Mouse (Mus musculus): Measurements from ENCODE around the gene Ptpn18.
A peak's percentile ranks its signal among the peaks of the same experiment; 100 is the strongest.
"Not testable (repeated sequence)": the region's sequence is repeated elsewhere in the genome, so short reads cannot be mapped to it uniquely, and the experiment has no call there.

Gene Ptpn18

GRCm38 (mm10) chr1:34481920-34482669 is 22.5 kb downstream of the Ptpn18 start:
- no peak for DNase-seq (ENCODE audit: low read depth, low spot score)
- no peaks in the 10 kb centered on the region for H3K27me3 ChIP-seq (ENCODE audit: control insufficient read depth, insufficient read depth, low read length, poor library complexity, severe bottlenecking)
- H3K36me3 ChIP-seq (ENCODE audit: control insufficient read depth, insufficient read depth, low read length, poor library complexity, severe bottlenecking): no peaks in the 10 kb centered on the region

- Histone ChIP-seq H3K36me3 (ENCODE audit: control insufficient read depth, insufficient read depth, low read length, poor library complexity, severe bottlenecking) (no peaks in the 10 kb centered on the region), H3K27me3 (ENCODE audit: control insufficient read depth, insufficient read depth, low read length, poor library complexity, severe bottlenecking) (no peaks in the 10 kb centered on the region)
- DNase-seq (ENCODE audit: low read depth, low spot score): peak; percentile 64
Observed at GRCm38 (mm10) chr1:34484470-34484869, 24.9 kb downstream of the Ptpn18 start.

DNA sequence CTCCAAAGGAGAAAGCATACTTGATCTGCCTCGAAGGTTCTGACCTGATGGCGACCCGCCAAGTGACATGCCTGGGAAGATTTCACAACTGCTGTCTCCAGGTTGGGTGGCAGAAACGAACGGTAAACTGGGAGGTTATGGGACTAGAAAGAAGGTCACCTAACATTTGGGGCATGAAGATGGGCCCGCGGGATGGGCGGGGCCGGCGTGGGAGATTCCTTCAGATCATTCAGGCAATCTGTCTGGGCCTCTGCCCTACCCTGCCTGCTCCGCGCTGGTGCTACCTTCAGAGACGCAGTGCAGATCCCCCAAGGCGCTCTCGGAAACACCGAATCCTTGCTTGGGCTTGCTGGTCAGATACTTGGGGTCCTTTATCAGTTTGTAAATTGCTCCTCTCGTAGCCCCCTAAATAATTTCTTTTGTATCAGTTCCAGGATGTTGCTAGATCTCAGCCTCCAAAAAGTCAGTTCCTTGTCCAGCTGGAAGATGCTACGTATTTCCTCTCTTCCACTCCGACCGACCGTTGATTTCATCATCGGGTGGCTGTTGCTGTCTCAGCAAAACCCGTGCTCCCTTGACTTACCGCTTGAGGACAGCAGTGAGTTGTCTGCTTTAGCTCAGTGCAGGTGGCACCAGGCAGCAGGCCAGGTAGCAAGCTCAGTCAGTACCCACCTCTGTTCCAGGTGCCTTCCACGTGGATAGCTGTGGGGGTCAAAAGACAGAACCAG is 26.1 kb downstream of the Ptpn18 start:
- H3K36me3 ChIP-seq (ENCODE audit: control insufficient read depth, insufficient read depth, low read length, poor library complexity, severe bottlenecking): no peaks in the 10 kb centered on the region
- DNase-seq (ENCODE audit: low read depth, low spot score): peak; percentile 84
- no peaks in the 10 kb centered on the region for H3K27me3 ChIP-seq (ENCODE audit: control insufficient read depth, insufficient read depth, low read length, poor library complexity, severe bottlenecking)

- no peak for DNase-seq (ENCODE audit: low read depth, low spot score)
- H3K27me3 ChIP-seq (ENCODE audit: control insufficient read depth, insufficient read depth, low read length, poor library complexity, severe bottlenecking): no peaks in the 10 kb centered on the region
- no peaks in the 10 kb centered on the region for H3K36me3 ChIP-seq (ENCODE audit: control insufficient read depth, insufficient read depth, low read length, poor library complexity, severe bottlenecking)
Observed at GRCm38 (mm10) chr1:34487383-34487782, 27.8 kb downstream of the Ptpn18 start.

DNA sequence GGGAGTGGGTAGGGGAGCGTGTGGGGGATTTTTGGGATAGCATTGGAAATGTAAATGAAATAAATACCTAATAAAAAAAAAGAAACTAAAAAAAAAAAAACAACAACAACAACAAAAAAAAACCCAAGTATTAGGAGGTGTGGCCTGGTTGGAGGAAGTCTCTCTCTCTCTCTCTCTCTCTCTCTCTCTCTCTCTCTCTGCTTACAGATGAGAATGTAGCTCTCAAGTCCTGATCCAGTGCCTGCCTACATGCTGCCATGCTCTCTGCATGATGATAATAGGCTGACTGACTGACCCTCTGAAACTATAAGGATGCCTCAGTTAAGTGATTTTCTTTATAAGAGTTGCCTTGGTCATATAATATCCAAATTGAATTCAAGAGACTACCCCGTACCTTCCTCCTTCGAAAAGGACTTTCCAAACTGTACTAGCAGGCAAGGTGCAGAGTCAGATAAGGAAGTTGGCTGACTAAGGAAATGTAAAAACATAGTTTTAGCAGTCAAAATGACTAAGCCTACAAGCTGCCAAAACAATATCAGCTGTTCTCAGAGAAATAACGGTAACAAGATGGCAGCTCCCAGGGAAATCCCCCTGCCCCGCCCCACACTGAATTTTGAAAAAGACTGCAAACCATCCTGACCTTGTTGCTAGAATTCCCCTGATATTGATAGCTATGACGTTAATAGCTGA is 30.4 kb downstream of the Ptpn18 start:
- no peaks in the 10 kb centered on the region for H3K36me3 ChIP-seq (ENCODE audit: control insufficient read depth, insufficient read depth, low read length, poor library complexity, severe bottlenecking)
- no peak for DNase-seq (ENCODE audit: low read depth, low spot score)
- H3K27me3 ChIP-seq (ENCODE audit: control insufficient read depth, insufficient read depth, low read length, poor library complexity, severe bottlenecking): no peaks in the 10 kb centered on the region

DNA sequence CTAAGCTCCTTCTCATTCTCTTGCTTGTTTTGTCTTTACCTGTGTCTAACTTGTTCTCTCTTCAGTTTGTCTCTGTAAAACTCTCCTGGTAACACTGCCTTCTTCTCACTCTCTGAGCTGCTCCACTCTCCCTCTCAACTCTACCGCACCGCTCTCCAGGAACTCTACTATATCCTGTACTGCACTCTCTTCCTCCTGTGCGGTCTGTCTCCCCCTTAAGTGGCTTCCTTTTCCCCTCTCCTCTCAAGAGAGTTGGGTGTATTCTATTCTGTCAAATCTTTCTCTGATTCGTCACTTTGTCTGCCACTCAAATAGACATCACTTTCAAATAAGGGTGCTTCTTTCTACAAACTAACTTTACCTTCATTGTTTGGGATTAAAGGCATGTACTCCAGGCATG is 31.9 kb downstream of the Ptpn18 start:
- Histone ChIP-seq H3K27me3 (ENCODE audit: control insufficient read depth, insufficient read depth, low read length, poor library complexity, severe bottlenecking) (no peaks in the 10 kb centered on the region), H3K36me3 (ENCODE audit: control insufficient read depth, insufficient read depth, low read length, poor library complexity, severe bottlenecking) (no peaks in the 10 kb centered on the region)
- DNase-seq (ENCODE audit: low read depth, low spot score): no peak

DNA sequence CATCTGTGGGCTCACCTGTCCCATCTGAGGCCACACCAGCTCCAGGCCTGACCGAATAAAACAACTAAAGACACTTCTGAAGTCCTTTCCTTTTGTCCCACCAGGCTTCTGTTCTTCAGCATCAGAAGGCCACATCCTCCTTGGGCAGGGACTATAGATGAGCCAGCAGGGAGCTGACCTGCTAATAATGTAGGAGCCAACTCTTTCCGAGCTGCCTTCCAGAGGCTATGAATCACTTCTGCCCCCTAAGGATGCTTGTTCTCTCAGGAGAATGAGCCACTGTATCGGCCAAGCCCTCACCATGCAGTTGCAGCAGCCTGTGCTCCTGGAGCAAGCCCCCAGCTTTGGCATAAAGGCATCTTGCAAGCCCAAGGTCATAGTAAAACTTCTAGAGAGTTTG is 43.4 kb downstream of the Ptpn18 start:
- no peaks in the 10 kb centered on the region for H3K36me3 ChIP-seq (ENCODE audit: control insufficient read depth, insufficient read depth, low read length, poor library complexity, severe bottlenecking)
- no peak for DNase-seq (ENCODE audit: low read depth, low spot score)
- H3K27me3 ChIP-seq (ENCODE audit: control insufficient read depth, insufficient read depth, low read length, poor library complexity, severe bottlenecking): no peaks in the 10 kb centered on the region

DNA sequence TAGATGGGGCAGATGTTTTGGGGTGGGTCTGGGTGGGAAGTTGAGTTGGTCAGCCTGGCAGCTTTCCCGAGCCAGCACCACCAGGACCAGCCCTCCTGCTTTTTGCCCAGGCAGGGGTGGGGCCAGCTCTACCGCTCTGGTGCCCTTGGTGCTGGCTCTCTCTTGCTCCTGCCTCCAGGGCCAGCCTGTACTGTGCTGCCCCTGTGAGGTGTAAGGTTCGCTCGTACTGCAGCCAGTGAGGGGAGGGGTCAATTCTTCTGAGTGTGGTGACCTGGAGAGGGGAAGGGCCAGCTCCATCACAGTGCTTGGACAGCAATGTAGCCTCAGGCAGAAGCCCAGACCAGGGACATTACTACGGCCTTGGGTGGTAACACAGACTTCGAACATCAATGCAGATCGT is 45.7 kb downstream of the Ptpn18 start:
- no peaks in the 10 kb centered on the region for H3K27me3 ChIP-seq (ENCODE audit: control insufficient read depth, insufficient read depth, low read length, poor library complexity, severe bottlenecking)
- H3K36me3 ChIP-seq (ENCODE audit: control insufficient read depth, insufficient read depth, low read length, poor library complexity, severe bottlenecking): no peaks in the 10 kb centered on the region
- no peak for DNase-seq (ENCODE audit: low read depth, low spot score)

DNA sequence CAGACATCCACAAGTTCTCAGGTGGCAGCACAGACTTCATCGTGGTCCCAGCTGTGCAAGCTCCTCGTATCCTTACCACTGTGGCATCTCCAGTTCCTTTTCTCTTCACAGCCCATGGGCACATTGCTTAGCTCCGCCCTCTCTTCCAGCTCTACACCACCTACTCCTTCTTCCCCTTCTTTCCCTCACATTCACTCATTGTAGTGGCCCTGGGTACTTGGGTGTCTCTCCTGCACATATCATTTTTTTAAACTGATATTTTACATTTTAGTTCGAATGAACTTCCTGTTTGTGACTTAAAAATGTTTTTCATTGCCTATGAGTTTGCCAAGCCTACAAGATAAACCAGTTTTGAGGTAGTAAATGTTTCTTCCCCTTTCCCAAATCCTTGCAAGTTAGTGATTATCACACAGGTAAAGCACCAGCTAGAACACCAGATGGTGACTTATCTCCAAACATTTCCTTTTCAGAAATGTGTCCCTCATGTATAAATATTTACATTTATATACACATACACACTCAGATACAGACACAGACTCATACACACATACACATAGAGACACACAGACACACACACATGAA is 46.5 kb downstream of the Ptpn18 start:
- DNase-seq (ENCODE audit: low read depth, low spot score): no peak
- Histone ChIP-seq H3K27me3 (ENCODE audit: control insufficient read depth, insufficient read depth, low read length, poor library complexity, severe bottlenecking) (no peaks in the 10 kb centered on the region), H3K36me3 (ENCODE audit: control insufficient read depth, insufficient read depth, low read length, poor library complexity, severe bottlenecking) (no peaks in the 10 kb centered on the region)

DNA sequence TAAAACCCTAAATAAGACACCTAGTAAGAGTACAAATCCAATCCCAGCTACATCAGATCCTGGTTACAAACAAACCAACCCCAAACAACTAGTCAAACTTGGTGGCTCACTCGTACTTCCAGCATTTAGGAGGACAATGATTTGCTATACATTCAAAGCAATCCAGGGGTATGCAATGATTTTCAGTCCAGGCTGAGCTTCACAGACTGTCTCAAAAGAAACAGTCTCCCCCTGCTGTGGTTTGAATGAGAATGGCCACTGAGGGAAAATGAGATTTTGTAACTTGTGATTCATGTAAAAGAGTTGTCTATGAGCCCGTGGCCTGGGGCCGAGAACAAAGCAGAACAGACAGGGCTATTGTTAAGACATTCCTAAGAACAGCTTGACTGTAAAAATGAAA is 48.4 kb downstream of the Ptpn18 start:
- DNase-seq (ENCODE audit: low read depth, low spot score): no peak

DNA sequence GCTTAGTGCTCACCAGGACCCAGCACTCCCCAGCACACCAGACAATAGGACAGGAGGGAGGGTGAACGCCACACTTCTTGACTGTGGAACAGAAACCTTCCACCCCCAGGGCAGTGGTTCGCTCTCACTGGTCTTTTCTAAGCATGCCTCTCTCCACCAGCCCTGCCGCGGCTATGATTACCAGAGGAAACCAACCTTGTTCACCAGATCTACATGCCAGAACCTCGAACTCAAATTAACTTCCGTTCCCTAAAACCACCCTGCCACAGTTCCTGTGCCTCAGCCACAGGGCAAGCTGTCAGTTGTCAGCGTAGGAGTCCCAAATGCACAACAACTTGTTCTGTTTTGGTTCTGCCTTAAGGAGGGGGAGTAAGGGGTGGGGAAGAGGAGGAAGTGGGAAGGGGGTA is 51.0 kb downstream of the Ptpn18 start:
- peak; percentile 79 for DNase-seq (ENCODE audit: low read depth, low spot score)
- Histone ChIP-seq H3K27me3 (ENCODE audit: control insufficient read depth, insufficient read depth, low read length, poor library complexity, severe bottlenecking) (no peaks in the 10 kb centered on the region), H3K36me3 (ENCODE audit: control insufficient read depth, insufficient read depth, low read length, poor library complexity, severe bottlenecking) (no peaks in the 10 kb centered on the region)

More for the DNA sequence above, 48.4 kb downstream of the Ptpn18 start:
- H3K36me3 ChIP-seq (ENCODE audit: control insufficient read depth, insufficient read depth, low read length, poor library complexity, severe bottlenecking): no peaks in the 10 kb centered on the region
- no peaks in the 10 kb centered on the region for H3K27me3 ChIP-seq (ENCODE audit: control insufficient read depth, insufficient read depth, low read length, poor library complexity, severe bottlenecking)

DNA sequence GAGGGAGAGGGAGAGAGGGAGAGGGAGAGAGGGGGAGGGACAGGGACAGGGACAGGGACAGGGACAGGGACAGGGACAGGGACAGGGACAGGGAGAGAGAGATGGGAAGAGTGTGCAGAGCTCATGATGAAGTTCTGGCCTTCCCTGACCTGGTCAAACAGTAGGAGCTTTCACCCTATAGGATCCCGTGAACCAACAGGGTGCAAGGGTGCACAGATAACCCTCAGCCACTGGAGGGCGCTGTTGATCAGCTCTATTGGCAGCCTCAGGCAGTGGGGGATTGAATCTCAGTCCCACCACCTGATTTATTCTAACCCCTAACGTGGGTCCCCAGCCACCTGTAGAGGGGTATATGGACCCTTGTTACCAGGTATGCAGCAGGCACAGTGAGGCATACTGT is 51.5 kb downstream of the Ptpn18 start:
- peak; percentile 81 for DNase-seq (ENCODE audit: low read depth, low spot score)
- H3K27me3 ChIP-seq (ENCODE audit: control insufficient read depth, insufficient read depth, low read length, poor library complexity, severe bottlenecking): no peaks in the 10 kb centered on the region

GRCm38 (mm10) chr1:34513068-34513467 is 53.5 kb downstream of the Ptpn18 start:
- Histone ChIP-seq H3K27me3 (ENCODE audit: control insufficient read depth, insufficient read depth, low read length, poor library complexity, severe bottlenecking) (no peaks in the 10 kb centered on the region), H3K36me3 (ENCODE audit: control insufficient read depth, insufficient read depth, low read length, poor library complexity, severe bottlenecking) (no peaks in the 10 kb centered on the region)
- DNase-seq (ENCODE audit: low read depth, low spot score): no peak

More for the DNA sequence above, 51.5 kb downstream of the Ptpn18 start:
- no peaks in the 10 kb centered on the region for H3K36me3 ChIP-seq (ENCODE audit: control insufficient read depth, insufficient read depth, low read length, poor library complexity, severe bottlenecking)

DNA sequence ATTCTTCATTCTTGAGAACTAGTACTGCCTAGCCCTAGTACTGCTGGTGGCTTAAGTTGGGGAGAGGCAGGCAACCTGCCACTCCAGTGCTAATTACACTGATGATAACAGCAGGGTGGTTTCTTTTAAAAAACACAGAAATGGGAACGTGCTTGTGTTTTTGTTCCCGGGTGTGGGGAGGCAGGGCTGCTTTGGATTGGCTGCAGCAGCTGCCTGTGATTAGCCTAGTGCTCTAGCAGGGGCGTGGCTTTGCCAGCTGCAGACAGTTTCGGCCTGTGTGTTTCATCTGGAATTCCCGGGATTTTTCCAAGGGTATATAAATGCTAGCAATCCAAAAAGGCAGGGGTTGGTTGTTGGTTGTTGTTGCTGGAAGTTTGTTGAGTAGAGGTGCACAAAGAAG is 57.0 kb downstream of the Ptpn18 start:
- no peak for DNase-seq (ENCODE audit: low read depth, low spot score)
- Histone ChIP-seq H3K36me3 (ENCODE audit: control insufficient read depth, insufficient read depth, low read length, poor library complexity, severe bottlenecking) (no peaks in the 10 kb centered on the region), H3K27me3 (ENCODE audit: control insufficient read depth, insufficient read depth, low read length, poor library complexity, severe bottlenecking) (no peaks in the 10 kb centered on the region)

DNA sequence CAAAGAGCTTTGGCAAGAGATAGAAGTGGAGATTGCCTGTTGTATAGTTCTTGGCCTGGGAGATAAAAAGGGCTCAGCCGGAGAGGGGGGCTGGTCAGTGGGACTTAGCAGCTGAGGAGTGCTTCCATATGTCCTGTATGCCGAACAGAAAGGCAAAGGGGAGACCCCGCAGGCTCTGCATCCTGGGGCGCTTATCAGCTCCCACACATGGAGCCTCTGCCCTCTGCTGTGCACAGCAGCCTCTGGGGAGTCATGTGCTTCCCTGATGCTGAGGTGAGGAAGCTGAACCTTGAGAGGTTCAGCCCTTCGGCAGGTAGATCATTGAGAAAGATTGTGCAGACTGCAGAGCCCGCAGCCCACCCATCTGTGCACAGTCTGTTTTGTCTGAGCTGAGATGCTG is 57.7 kb downstream of the Ptpn18 start:
- H3K36me3 ChIP-seq (ENCODE audit: control insufficient read depth, insufficient read depth, low read length, poor library complexity, severe bottlenecking); H3K27me3 ChIP-seq (ENCODE audit: control insufficient read depth, insufficient read depth, low read length, poor library complexity, severe bottlenecking); DNase-seq (ENCODE audit: low read depth, low spot score): not testable (repeated sequence)
